Mouse (Mus musculus) CH12.LX (cell line): Measurements from ENCODE around the gene Cacnb4.

Source experiments
- CTCF ChIP-seq, 2 experiments: IDR thresholded peaks in 1 of 2; conservative IDR thresholded peaks in 1 of 2; 2 replicates each; pipeline ENCODE4 v1.5.1; 2011 to 2012; ENCODE audit warnings: low read depth in 2 of 2, low read length in 2 of 2, improper control_type of control experiment in 1 of 2, inconsistent platforms in 1 of 2, mild to moderate bottlenecking in 1 of 2, moderate library complexity in 1 of 2
- ELF1 ChIP-seq: IDR thresholded peaks from 2 replicates; pipeline ENCODE4 v1.6.1; 2014; ENCODE audit warnings: low read depth, mild to moderate bottlenecking, inconsistent platforms, low read length, improper control_type of control experiment
- ETS1 ChIP-seq: conservative IDR thresholded peaks from 2 replicates; pipeline ENCODE4 v1.6.1; 2012; ENCODE audit warnings: low read depth, mild to moderate bottlenecking, inconsistent platforms, low read length, improper control_type of control experiment, moderate library complexity
- MAZ ChIP-seq: IDR thresholded peaks from 2 replicates; pipeline ENCODE4 v1.6.1; 2012; ENCODE audit warnings: low read depth, mild to moderate bottlenecking, inconsistent platforms, low read length, improper control_type of control experiment, moderate library complexity
- MEF2A ChIP-seq: IDR thresholded peaks from 2 replicates; pipeline ENCODE4 v1.6.1; 2014; ENCODE audit warnings: low read depth, mild to moderate bottlenecking, inconsistent platforms, low read length, improper control_type of control experiment, borderline replicate concordance
- MYC ChIP-seq: IDR thresholded peaks from 2 replicates; pipeline ENCODE4 v1.6.1; 2011; ENCODE audit warnings: low read depth, mild to moderate bottlenecking, improper control_type of control experiment, low read length
- POLR2A ChIP-seq: IDR thresholded peaks from 2 replicates; pipeline ENCODE4 v1.6.1; 2011; ENCODE audit warnings: low read depth, mild to moderate bottlenecking, improper control_type of control experiment, low read length
- POLR2AphosphoS2 ChIP-seq: IDR thresholded peaks from 2 replicates; pipeline ENCODE4 v1.6.1; 2011; ENCODE audit warnings: low read depth, low read length, improper control_type of control experiment
- SIN3A ChIP-seq: IDR thresholded peaks from 2 replicates; pipeline ENCODE4 v1.6.1; 2012; ENCODE audit warnings: low read length, improper control_type of control experiment, inconsistent platforms
- SMC3 ChIP-seq: IDR thresholded peaks from 2 replicates; pipeline ENCODE4 v1.6.1; 2011; ENCODE audit warnings: low read depth, low read length, improper control_type of control experiment
- TCF12 ChIP-seq: IDR thresholded peaks from 2 replicates; pipeline ENCODE4 v1.6.1; 2014; ENCODE audit warnings: low read depth, mild to moderate bottlenecking, inconsistent platforms, low read length, improper control_type of control experiment
- UBTF ChIP-seq: IDR thresholded peaks from 2 replicates; pipeline ENCODE4 v1.6.1; 2012; ENCODE audit warnings: low read depth, mild to moderate bottlenecking, inconsistent platforms, low read length, improper control_type of control experiment, moderate library complexity
- USF1 ChIP-seq: IDR thresholded peaks from 2 replicates; pipeline ENCODE4 v1.6.1; 2014; ENCODE audit warnings: low read depth, mild to moderate bottlenecking, inconsistent platforms, low read length, improper control_type of control experiment
- ZC3H11A ChIP-seq: IDR thresholded peaks from 2 replicates; pipeline ENCODE4 v1.6.1; 2012; ENCODE audit warnings: low read depth, mild to moderate bottlenecking, inconsistent platforms, low read length, improper control_type of control experiment

- TF ChIP-seq CTCF (conservative IDR thresholded peaks at IDR 0.05 in 1 of 2, IDR thresholded peaks at IDR 0.05 in 1 of 2; ENCODE audit: low read depth in 2 of 2, low read length in 2 of 2) (no peak), SMC3 (no peak), POLR2A (no peak), USF1 (no peak), ETS1 (no peak), UBTF (no peak), ELF1 (no peak), MYC (no peak), MEF2A (no peak), MAZ (no peak), ZC3H11A (no peak), TCF12 (no peak), POLR2AphosphoS2 (no peak), SIN3A (no peak)
Measured at GRCm38 (mm10) chr2:52590340-52590969, 86.2 kb downstream of the Cacnb4 start.
